9 mouse cellular contexts compared by ENCODE assay signal in genomic region chr10:70152190-70152743, GRCm38 (mm10). TPM values are rescaled to one million over a fixed set of nuclear protein-coding genes. Genes with fewer than 3 reads are reported as not detected.
DNase-seq lines count a peak whose midpoint lies in the region; ATAC-seq and TF ChIP-seq lines count a peak whose summit lies in the region.
"Had no signal": no experiment of that assay in that cellular context is flagged by ENCODE, and none has a peak within 500 bp of the region (broad histone marks: within the 10 kb centered on the region; RNA-seq: fewer than 3 reads in every experiment).

No protein-coding gene starts in this region.

- H3K27me3 ChIP-seq in stomach, embryonic 14.5 days (ENCODE audit: control insufficient read depth, insufficient read depth, low read length): no peaks in the 10 kb centered on the region
- H3K27me3 ChIP-seq in stomach, postnatal 0 days (ENCODE audit: control insufficient read depth, insufficient read depth, low read length): no peaks in the 10 kb centered on the region
- no peaks in the 10 kb centered on the region for H3K27me3 ChIP-seq in heart, embryonic 14.5 days (ENCODE audit: control insufficient read depth, insufficient read depth, low read length)
- H3K27me3 ChIP-seq in limb, embryonic 12.5 days: no peaks in the 10 kb centered on the region
- H3K27me3 ChIP-seq in splenic B cell, adult 2 months (ENCODE audit: control insufficient read depth, insufficient read depth, low read length, poor library complexity, severe bottlenecking): no peaks in the 10 kb centered on the region
- H3K27me3 ChIP-seq in liver, embryonic 11.5 days (replicated peaks; ENCODE audit: control insufficient read depth, insufficient read depth, low read length): no peaks in the 10 kb centered on the region

- H3K4me1 ChIP-seq in stomach, embryonic 14.5 days (ENCODE audit: control insufficient read depth, insufficient read depth, low read length): peaks cover 24% of the 10 kb centered on the region
- H3K4me1 ChIP-seq in stomach, postnatal 0 days (replicated peaks; ENCODE audit: control insufficient read depth, insufficient read depth): no peaks in the 10 kb centered on the region
- peaks cover 26 to 40% of the 10 kb centered on the region in 2 experiments for H3K4me1 ChIP-seq in heart, embryonic 14.5 days (ENCODE audit: control insufficient read depth in 2 of 2, insufficient read depth in 2 of 2, low read length in 2 of 2)
- peaks cover 44% of the 10 kb centered on the region for H3K4me1 ChIP-seq in limb, embryonic 12.5 days (replicated peaks)
- peaks cover 7% of the 10 kb centered on the region for H3K4me1 ChIP-seq in liver, embryonic 11.5 days (replicated peaks; ENCODE audit: control insufficient read depth, insufficient read depth, low read length)

- ATAC-seq in stomach, embryonic 14.5 days (ENCODE audit: insufficient number of reproducible peaks, insufficient read depth, low FRiP score, low read depth): no peak
- ATAC-seq in stomach, postnatal 0 days (ENCODE audit: low FRiP score, low TSS enrichment): no peak
- ATAC-seq in heart, embryonic 14.5 days (ENCODE audit: insufficient number of reproducible peaks, insufficient read depth, low FRiP score, low read depth): no peak
- ATAC-seq in limb, embryonic 12.5 days (ENCODE audit: insufficient number of reproducible peaks, insufficient read depth, low FRiP score, low TSS enrichment, low read depth): 0 out of 2 replicates have a peak, but pooled peaks have one; percentile 29
- no peak for ATAC-seq in liver, embryonic 11.5 days (replicated peaks; ENCODE audit: low FRiP score)

- TF ChIP-seq CTCF in stomach, postnatal 0 days (IDR thresholded peaks at IDR 0.05; ENCODE audit: low read depth): no peak

- DNase-seq in stomach, postnatal 0 days (ENCODE audit: low spot score): no peak
- peak; percentile 19 for DNase-seq in splenic B cell, adult 2 months (ENCODE audit: low read depth, low spot score)
- no peak for DNase-seq in left cerebral cortex, postnatal 10 days (ENCODE audit: extremely low spot score in 1 of 2, low spot score in 2 of 2)
- no peak for DNase-seq in liver
- DNase-seq in liver, embryonic 11.5 days (ENCODE audit: low spot score): no peak

- H3K36me3 ChIP-seq in stomach, embryonic 14.5 days (ENCODE audit: control insufficient read depth, insufficient read depth, low read length): peaks cover 20% of the 10 kb centered on the region
- H3K36me3 ChIP-seq in stomach, postnatal 0 days (ENCODE audit: control insufficient read depth, insufficient read depth, low read length): peaks cover 19% of the 10 kb centered on the region; the same call in 1 of the 2 replicates
- peaks cover 57% of the 10 kb centered on the region for H3K36me3 ChIP-seq in heart, embryonic 14.5 days (ENCODE audit: control insufficient read depth, insufficient read depth, low read length)
- peaks cover 62% of the 10 kb centered on the region for H3K36me3 ChIP-seq in limb, embryonic 12.5 days
- H3K36me3 ChIP-seq in splenic B cell, adult 2 months (ENCODE audit: control insufficient read depth, insufficient read depth, low read length, poor library complexity, severe bottlenecking): no peaks in the 10 kb centered on the region; the same call in 1 of the 2 replicates
- peaks cover 39% of the 10 kb centered on the region for H3K36me3 ChIP-seq in liver, embryonic 11.5 days (ENCODE audit: control insufficient read depth, insufficient read depth, low read length)

- peak overlapping the region; percentile 66; the same call in 1 of the 2 replicates for H3K27ac ChIP-seq in stomach, embryonic 14.5 days (ENCODE audit: low read length)
- H3K27ac ChIP-seq in stomach, postnatal 0 days (replicated peaks): no peak overlapping the region
- H3K27ac ChIP-seq in heart, embryonic 14.5 days (replicated peaks in 1 of 2; ENCODE audit: control insufficient read depth in 1 of 2, insufficient read depth in 1 of 2, low read depth in 2 of 2, low read length in 2 of 2): peak overlapping the region; percentile 30 to 79
- peak overlapping the region; percentile 88 for H3K27ac ChIP-seq in limb, embryonic 12.5 days
- no peak overlapping the region for H3K27ac ChIP-seq in liver, embryonic 11.5 days (ENCODE audit: low read depth, low read length)

- intact Hi-C loops in left cerebral cortex, postnatal 10 days (cut with DNase I): loop anchor here (5.0 kb wide), 1 partner anchor 55 kb away; the partner anchor contains the start of gene Ccdc6

- H3K9me3 ChIP-seq in stomach, embryonic 14.5 days (ENCODE audit: control insufficient read depth, low read depth, low read length): no peaks in the 10 kb centered on the region
- no peaks in the 10 kb centered on the region for H3K9me3 ChIP-seq in stomach, postnatal 0 days (ENCODE audit: control insufficient read depth, low read length)
- H3K9me3 ChIP-seq in heart, embryonic 14.5 days (ENCODE audit: control insufficient read depth, low read length): no peaks in the 10 kb centered on the region
- H3K9me3 ChIP-seq in limb, embryonic 12.5 days: no peaks in the 10 kb centered on the region
- peaks cover 4% of the 10 kb centered on the region; the same call in 1 of the 2 replicates for H3K9me3 ChIP-seq in liver, embryonic 11.5 days (ENCODE audit: control insufficient read depth, low read length)
- H3K9me3 ChIP-seq: G1E had no signal

- no peak for TF ChIP-seq EP300 in stomach, postnatal 0 days (optimal IDR thresholded peaks at IDR 0.05)

- 46% methylated on average over 12 of the region's 12 CpGs for WGBS in stomach, embryonic 14.5 days
- 54% methylated on average over 12 of the region's 12 CpGs for WGBS in stomach, postnatal 0 days
- 36% methylated on average over 12 of the region's 12 CpGs for WGBS in heart, embryonic 14.5 days
- 30% methylated on average over 12 of the region's 12 CpGs for WGBS in limb, embryonic 12.5 days
- WGBS in liver, embryonic 11.5 days: 62% methylated on average over 12 of the region's 12 CpGs

- H3K4me3 ChIP-seq in stomach, embryonic 14.5 days (ENCODE audit: low read depth, low read length): no peak overlapping the region
- no peak overlapping the region for H3K4me3 ChIP-seq in stomach, postnatal 0 days (ENCODE audit: low read depth, low read length)
- H3K4me3 ChIP-seq in heart, embryonic 14.5 days (ENCODE audit: control insufficient read depth in 1 of 2, insufficient read depth in 1 of 2, low read depth in 1 of 2, low read length in 2 of 2): no peak overlapping the region
- no peak overlapping the region for H3K4me3 ChIP-seq in limb, embryonic 12.5 days (replicated peaks)
- H3K4me3 ChIP-seq in liver, embryonic 11.5 days (ENCODE audit: low read depth, low read length): no peak overlapping the region

- no peak overlapping the region for H3K4me2 ChIP-seq in stomach, embryonic 14.5 days (replicated peaks; ENCODE audit: low read depth, low read length)
- H3K4me2 ChIP-seq in stomach, postnatal 0 days (replicated peaks; ENCODE audit: low read depth): no peak overlapping the region
- H3K4me2 ChIP-seq in heart, embryonic 14.5 days (ENCODE audit: low read length): peak overlapping the region; percentile 57
- 0 out of 2 replicates have a peak overlapping the region, but pooled peaks have one; percentile 1 for H3K4me2 ChIP-seq in limb, embryonic 12.5 days
- no peak overlapping the region for H3K4me2 ChIP-seq in liver, embryonic 11.5 days

- no peak overlapping the region for H3K9ac ChIP-seq in stomach, embryonic 14.5 days (replicated peaks; ENCODE audit: low read depth, low read length)
- no peak overlapping the region for H3K9ac ChIP-seq in stomach, postnatal 0 days (ENCODE audit: low read length)
- peak overlapping the region; percentile 61 for H3K9ac ChIP-seq in heart, embryonic 14.5 days (ENCODE audit: low read length)
- H3K9ac ChIP-seq in limb, embryonic 12.5 days (replicated peaks): no peak overlapping the region
- H3K9ac ChIP-seq in liver, embryonic 11.5 days (ENCODE audit: low read depth, low read length): no peak overlapping the region

RNA-seq across cellular contexts. Expression of gene Mrln, which starts 52.2 kb away (rescaled TPM):
- polyA plus RNA-seq in stomach, embryonic 14.5 days (2014; fragmentation: Nextera tagmentation; extraction: Ambion mirVana): 1.0 and 1.5 TPM in 2 replicates
- polyA plus RNA-seq in stomach, postnatal 0 days (2015; fragmentation: Nextera tagmentation; extraction: Ambion mirVana): 1.5 and 1.6 TPM in 2 replicates
- polyA plus RNA-seq in heart, embryonic 14.5 days (2014; fragmentation: Nextera tagmentation; extraction: Ambion mirVana): 0.92 and 1.6 TPM in 2 replicates
- 20.7 and 21.8 TPM in 2 replicates for polyA plus RNA-seq in limb, embryonic 12.5 days (2016; fragmentation: Nextera tagmentation; extraction: Ambion mirVana)
- not detected for total RNA-seq in left cerebral cortex, postnatal 10 days (2021)
- 0.67 and 0.96 TPM in 2 replicates for polyA plus RNA-seq in liver, embryonic 11.5 days (2014; fragmentation: Nextera tagmentation; extraction: Ambion mirVana)
- polyA plus RNA-seq: G1E had no signal

RNA-seq across cellular contexts. Expression of gene Ccdc6, which starts 55.3 kb away (rescaled TPM):
- 25.1 and 27.2 TPM in 2 replicates for polyA plus RNA-seq in stomach, embryonic 14.5 days (2014; fragmentation: Nextera tagmentation; extraction: Ambion mirVana)
- polyA plus RNA-seq in stomach, postnatal 0 days (2015; fragmentation: Nextera tagmentation; extraction: Ambion mirVana): 9.4 and 10.0 TPM in 2 replicates
- 22.9 and 24.8 TPM in 2 replicates for polyA plus RNA-seq in heart, embryonic 14.5 days (2014; fragmentation: Nextera tagmentation; extraction: Ambion mirVana)
- polyA plus RNA-seq in limb, embryonic 12.5 days (2016; fragmentation: Nextera tagmentation; extraction: Ambion mirVana): 14.3 and 15.5 TPM in 2 replicates
- total RNA-seq in left cerebral cortex, postnatal 10 days (2021): 10 to 100 TPM; 56.2 to 62.9 TPM
- 18.8 and 19.1 TPM in 2 replicates for polyA plus RNA-seq in liver, embryonic 11.5 days (2014; fragmentation: Nextera tagmentation; extraction: Ambion mirVana)

Comparison
In these comparisons a context has a peak if more than half of its experiments do, and no peak if none do; other contexts are left out.
1. H3K27ac ChIP-seq: peak in stomach, embryonic 14.5 days (single experiment), heart, embryonic 14.5 days (2 of 2) and limb, embryonic 12.5 days (single experiment); none in stomach, postnatal 0 days (single experiment) and liver, embryonic 11.5 days (single experiment).
2. H3K4me2 ChIP-seq: peak in heart, embryonic 14.5 days (single experiment) and limb, embryonic 12.5 days (single experiment); none in stomach, embryonic 14.5 days (single experiment), stomach, postnatal 0 days (single experiment) and liver, embryonic 11.5 days (single experiment).